Mouse (Mus musculus): Measurements from ENCODE around the gene Snx12.

Snx12 gene

DNA sequence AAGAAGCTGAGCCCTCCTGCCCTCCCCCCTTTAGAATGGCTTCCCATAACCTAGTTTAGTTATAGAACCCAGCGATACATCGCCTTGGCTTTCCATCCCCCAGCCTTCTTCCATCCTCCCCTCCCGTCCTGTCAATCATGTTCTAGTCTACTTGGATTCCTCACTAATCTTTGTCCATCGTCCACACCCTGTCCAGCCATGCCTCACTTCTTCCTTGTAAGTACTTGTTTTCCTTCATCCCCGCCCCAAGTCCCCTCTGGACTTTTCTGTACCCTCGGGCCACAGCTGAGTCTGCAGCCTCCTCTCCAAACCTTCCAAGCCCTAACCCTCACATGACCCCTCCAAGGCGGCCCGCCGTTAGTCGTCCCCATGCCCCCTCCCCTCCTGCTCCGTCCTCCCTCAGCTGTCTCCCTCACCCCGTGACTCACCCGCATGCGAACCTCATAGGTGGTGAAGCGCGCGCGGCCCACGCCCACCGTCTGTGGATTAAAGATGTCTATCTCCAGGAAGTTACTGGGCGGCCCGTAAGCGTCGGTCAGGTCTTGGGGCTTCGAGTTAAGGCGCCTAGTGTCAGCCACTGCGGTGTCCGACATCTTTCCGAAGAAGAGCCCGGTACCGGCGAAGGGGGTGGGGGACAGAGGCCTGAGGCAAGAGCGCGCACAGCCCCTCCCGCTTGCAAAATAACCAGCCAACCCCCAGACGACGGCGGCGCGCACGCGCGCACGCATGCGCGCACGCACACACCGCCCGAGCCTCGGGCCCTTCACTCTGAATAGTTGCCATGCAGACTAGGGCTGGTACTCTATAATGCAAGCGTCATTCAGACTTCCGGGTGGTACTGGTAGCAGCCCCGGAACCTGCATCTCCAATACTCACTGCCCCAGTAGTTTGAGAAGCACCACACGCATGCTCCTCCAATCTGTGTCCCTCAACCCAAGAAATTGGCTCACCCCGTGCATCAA is at the start of gene Snx12:
TSS of gene Snx12 (minus strand) at position 730 of the 962 bp plus-strand sequence.
- DNase-seq = peak; percentile 89

DNA sequence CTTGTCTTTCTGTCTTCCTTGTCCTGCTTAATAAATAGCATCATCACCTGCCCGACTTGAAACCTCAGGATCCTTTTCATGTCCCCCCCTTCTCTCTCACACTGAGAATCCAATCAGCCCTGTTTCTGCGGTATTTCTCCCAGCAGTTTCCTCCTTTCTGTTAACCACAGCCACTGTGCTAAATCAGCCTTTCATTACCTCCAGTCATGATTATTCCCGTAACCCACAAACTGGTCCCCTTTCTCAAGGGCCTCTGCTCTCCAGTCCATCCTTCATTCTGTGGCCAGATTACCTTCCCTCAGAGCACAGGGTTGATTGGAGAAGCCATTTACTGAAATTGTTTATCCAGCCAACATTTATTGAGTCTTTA is 46.4 kb upstream of the Snx12 start, which contains the start of gene Gm20489:
TSS of gene Gm20489 (minus strand) at position 269 of the 370 bp plus-strand sequence.
- DNase-seq = no peak

DNA sequence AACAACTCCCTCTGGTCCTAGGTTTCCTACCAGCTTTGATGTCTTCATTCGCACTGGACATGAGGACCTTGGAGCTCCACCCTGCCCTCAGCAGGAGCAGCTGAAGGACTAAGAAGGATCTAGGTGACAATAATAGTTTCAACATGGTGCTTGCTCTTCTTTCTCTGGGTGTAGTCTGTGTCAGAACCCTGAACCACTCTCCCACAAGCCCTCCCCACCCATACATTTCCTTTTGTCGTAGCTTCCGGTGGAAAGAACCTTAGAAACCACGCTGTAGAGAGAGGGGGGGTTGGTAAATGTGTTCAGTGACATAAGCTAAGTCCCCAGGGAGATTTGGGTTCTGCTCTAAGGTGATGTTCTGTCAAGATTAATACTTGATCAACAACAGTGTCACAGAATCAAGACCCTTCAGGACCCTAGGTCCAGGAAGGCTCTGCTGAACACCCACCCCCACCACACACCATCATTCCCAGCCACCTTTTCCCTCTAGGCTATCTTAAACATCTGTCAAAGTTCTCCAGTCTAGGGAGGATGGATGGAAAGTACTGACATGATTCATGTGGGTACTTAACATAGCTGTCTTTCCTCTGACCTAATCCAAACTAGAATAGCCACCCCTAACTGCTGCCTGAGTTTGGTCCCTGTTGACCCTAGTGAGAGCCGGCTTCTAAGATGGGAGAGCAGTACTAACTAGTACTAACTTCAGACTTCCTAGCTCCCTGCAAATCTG is 45.8 kb upstream of the Snx12 start, which contains the start of gene Il2rg:
TSS of gene Il2rg (minus strand) at position 231 of the 730 bp plus-strand sequence.
- peak; percentile 65 for DNase-seq

DNA sequence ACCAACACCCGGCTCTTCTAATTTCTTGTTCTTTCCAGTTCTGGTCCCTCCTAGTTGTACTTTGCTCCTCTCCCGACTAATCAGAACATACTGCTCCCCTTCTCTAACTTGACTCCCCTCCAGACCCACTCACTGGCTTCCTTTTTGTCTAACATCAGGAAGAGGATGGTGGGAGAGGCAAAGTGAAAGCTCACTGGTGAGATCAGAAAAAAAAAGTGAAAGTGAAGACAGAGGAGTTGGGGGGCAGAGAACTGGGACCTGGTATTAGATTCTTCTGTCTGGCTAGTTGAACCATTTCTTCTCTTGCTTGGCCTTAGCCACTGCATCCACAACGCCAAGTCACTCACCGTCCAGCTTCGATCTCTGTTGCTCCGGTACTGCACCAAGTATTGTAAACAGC is 44.3 kb upstream of the Snx12 start:
- no peak for DNase-seq

DNA sequence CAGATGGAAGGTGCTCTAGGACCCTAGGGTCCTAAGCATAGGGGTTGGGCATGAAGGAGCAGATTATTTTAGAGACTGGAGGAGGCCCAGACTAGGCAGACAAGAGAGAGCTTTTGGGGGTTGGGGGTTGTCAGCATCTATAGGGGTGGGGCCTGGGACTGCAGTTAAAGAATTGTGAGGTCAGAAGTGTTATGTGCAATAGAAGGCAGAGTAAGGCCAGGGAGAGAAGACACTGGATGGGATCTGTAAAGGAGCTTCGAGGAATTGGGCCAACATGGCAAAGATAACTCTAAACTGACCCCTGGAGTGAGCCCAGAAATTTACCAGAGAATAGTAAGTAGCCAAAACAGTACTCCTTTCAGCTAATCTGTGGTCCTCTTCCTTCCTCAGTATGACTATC is 41.5 kb upstream of the Snx12 start, which contains the start of gene Gm614:
TSS of gene Gm614 (minus strand) at position 101 of the 400 bp plus-strand sequence.
- DNase-seq = no peak

DNA sequence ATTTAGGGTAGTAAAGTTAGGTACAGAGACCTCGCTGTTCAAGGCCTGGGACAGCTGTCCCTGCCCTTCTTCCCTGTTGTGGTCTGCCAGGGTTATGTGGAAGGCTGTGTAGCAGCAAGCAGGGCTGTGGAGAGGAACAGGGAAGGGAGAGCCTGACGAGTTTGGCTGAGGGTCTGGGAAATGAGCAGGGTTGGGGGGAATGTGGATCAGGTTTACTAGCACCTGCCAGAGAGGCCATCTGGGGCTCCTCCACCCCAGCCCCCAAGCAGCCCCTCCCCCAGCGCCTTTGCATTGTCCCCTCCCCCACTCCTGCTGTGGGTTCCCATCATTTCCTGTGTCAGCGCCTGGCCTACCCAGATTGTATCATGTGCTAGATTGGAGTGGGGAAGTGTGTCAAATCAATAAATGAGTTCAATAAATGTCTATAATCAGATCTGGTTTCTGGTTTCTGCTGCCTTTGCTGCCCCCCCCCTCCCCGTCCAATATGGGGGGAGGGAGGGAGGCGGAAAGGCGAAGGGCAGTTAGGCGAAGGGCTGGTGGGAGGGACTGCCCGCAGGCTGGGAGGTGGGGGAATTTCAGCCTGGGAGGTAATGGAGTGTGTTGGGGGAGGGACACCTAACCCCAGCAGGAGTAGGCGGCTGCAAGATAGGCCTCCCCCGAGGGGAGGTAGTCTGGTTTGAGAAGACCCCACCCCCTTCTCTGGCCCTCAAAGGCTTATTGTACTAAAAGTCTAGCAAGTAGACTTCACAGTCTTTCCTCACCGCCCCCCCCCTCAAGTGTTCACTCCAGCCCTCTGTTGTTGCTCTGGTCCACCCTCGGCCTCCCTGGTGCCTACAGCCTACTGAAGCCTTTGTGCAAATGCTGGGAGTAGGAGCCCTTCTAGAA is 38.3 kb upstream of the Snx12 start:
- DNase-seq = peak; percentile 57

DNA sequence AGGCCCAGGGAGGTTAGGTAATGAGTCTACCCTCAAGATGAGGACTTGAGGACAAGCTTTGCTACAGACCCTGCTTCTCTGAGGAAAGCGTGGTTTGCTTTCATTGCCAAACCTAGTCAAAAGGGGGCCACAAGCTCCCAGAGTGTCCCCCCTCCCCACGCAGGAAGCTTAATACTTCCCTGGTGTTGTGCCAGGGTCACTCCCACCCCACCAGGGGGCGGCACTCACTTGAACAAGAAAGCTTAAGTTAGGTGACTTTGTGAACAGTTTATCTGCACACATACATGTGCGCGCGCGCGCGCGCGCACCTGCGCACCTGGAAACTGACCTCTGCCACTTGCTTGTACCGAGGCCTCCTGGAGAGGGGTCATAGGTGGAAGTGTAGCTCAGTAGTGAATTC is 34.2 kb upstream of the Snx12 start:
- DNase-seq = peak; percentile 70

DNA sequence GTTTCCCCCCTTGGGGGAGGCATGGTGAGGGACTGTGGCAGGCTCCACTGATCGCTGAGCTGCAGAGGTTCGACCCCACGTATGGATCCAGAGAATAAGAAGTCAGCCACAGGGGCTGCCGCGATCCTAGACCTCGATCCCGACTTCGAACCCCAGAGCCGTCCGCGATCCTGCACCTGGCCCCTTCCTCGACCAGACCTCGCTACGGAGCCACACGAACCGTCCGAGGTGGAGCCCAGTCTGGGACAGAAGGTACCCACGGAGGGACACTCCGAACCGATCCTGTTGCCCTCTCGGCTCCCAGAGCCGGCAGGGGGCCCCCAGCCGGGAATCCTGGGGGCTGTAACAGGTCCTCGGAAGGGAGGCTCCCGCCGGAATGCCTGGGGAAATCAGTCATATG is 32.4 kb upstream of the Snx12 start:
- no peak for DNase-seq

DNA sequence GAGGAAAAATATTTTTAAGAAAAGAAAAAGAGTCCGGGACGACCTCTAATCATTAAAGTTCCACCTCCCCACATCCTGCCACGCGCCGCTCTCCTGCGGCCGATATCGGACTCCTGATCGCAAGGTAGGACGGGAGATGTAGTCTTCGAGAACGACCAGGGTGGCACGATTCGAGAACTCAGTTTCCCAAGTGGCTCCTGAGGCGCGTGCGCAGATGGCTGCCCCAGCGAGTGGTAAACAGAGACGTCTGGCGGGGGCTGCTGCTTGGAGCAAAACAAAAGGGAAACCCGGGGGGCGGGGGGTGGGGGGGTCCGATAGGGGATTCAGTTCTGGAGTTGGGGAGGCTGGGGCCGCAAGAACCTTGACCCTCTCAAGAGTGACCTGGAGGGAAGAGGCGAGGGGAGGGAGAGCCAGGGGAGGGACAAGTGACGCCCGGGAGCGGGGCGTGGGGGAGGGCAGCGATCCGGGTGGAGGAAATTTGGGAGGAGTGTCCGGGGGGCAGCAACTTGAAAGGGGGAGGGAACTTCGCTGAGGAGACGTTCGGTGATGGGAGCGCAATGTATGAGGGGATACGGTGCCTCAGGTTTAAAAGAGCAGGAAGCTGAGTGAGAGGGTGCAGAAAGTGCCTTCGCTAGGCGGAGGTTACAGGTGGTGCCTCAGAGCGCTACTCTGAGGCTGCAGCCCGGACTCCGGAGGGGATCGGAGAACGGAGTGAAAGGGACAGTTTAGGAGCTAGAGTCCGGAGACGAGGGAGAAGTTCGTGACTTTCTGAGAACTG is 31.8 kb upstream of the Snx12 start, which contains the start of gene Foxo4:
TSS of gene Foxo4 (plus strand) at position 577 of the 778 bp plus-strand sequence.
- peak; percentile 87 for DNase-seq

DNA sequence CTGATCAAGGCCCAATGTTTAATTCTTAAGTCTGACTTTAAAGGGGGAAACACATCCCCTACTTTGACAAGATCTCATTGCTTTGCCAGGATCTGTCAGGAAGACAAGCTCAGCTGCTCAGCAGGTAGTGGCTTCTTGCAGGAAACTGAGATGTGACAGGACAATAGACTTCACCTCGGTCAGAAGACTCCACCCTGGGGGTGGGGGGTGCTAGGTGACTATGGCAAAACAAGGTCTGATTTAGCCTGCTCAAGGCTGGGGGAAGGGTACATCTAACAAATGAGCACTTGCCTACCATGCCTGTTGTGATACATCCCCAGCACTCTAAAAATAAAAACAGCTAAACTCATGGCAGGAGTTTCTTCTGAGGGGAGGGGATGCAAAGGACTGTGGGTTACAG is 22.6 kb upstream of the Snx12 start:
- no peak for DNase-seq

DNA sequence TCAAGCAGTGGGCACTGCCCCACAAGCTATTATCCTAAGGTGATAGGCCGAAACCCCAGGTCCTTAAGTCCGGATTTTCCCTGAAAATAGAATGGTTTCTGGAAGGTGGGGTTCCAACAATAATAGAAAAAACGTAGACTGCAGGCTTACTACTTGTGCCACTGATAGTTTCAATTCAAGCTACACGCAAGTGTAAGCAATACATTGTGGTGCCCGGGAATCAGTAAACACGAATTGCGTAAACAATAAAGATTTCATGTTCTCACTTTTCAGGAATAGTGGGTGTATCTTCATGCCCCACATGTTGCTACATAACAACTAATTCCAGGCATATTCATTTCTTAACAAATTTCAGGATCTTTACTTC is 416 bp upstream of the Snx12 start:
- DNase-seq = no peak

DNA sequence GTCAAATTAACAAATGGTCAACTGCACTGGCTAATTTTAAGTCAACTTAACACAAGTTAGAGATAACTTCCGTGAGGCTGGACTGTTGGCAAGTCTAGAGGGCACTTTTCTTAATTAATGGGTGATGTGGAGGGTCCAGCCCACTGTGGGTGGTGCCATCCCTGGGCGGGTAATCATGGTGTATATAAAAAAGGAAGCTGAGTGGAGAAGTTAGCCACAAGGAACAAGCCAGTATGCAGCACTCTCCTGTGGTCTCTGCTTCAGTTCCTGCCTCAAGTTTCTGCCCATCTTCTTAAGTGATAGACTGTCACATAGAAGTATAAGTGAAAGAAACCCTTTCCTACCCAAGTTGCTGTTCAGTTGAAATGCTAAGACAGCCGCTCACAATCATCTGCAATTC is 33.1 kb downstream of the Snx12 start:
- DNase-seq = no peak

DNA sequence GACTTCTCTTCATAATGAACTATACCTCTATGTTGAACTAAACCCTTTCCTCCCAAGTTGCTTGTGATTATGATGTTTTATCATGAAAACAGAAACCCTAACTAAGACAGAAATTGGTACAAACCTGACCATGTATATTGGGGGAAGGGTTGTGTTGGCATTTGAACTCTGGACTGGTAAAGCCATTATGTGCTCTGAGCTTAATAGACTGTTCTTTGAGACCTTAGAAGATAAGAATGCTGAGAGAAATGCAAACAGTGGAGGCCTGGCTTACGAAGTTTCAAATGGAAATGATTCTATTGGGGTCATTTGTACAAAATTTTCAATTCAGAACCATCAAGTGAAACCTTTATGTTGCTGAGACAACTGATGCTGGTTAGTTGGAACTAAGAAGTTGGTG is 34.7 kb downstream of the Snx12 start:
- DNase-seq = no peak

DNA sequence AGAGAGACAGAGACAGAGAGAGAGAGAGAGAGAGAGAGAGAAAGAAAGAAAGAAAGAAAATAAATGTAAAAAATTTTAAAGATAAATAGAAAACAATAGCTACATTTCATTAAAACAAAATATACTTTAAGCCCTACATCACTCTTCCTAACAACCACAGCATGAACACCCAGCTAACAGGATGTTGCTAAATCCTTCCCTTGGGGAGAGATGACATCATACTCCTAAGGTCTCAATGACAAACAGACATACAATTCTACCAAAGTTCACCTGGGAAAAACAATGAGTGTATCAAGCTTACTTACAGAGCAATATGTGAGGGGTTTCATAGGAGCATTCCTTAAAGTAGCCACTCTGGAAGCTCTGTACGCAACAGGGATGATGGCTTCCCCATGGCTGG is 49.0 kb downstream of the Snx12 start:
- no peak for DNase-seq

DNA sequence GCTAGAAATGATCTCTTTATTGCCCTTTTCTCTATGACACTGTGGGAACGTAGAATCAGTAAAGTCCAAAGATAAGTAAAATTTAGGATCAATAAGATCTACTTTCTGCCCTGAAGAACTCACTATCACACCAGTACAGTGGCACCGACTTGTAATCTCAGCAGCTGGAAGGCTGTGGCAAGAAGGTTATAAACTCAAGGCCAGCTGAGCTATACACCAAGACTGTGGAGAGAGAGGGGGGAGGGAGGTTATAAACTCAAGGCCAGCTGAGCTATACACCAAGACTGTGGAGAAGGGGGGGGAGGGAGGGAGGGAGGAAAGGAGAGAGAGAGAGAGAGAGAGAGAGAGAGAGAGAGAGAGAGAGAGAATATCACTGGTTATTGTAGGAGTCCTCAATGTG is 53.9 kb downstream of the Snx12 start:
- no peak for DNase-seq

DNA sequence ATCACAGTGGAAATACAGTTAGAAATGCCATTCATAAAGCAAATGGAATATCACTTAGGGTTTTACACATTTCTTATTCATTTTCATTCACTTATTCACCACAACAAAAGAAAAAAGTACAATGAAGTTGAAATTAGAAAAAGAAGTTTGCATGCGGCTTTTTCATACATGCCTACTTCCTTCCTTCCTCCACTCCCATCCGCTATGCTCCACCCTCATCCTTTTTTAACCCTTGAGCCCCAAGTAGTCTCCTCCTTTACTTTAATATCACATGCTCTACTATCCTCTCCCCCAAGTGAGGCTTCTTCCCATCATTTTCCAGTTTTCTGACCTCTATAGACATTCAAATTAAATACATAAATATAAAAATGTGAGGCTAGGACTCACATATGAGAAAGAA is 58.6 kb downstream of the Snx12 start:
- no peak for DNase-seq

DNA sequence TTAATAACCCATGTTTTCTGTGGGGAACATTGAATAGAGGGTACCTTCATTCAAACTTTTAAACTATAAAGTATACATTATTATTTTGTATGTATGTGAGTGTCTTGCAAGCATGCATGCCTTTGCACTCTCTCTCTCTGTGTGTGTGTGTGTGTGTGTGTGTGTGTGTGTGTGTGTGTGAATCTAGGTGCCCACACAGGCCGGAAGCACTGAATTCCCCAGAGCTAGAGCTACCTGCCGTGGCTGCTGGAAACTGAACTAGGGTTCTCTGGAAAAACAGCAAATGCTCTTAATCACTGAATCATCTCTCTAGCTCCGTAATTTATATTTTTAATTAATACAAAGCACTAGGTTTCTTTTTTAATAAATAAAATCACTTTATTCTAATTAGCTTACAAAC is 59.1 kb downstream of the Snx12 start:
- peak; percentile 18 for DNase-seq

DNA sequence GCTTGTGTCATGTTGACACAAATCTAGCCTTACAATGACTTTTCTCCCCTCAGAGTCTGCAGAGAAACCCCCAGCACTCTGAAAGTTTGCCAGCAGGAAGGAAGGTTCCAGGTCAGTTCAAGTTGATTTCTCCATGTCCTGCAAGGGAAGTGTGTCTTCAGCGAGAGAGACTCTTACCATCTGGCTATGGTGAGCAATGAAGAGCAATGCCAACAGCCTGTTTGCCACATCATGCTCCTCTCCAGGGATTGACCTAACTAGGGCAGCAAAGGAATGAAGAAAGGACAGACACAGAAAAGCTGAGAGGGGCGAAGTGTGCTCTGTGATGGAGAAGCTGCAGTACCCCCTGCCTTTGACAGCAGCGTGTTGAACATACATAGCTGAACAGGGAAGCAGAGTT is 59.8 kb downstream of the Snx12 start:
- no peak for DNase-seq

DNA sequence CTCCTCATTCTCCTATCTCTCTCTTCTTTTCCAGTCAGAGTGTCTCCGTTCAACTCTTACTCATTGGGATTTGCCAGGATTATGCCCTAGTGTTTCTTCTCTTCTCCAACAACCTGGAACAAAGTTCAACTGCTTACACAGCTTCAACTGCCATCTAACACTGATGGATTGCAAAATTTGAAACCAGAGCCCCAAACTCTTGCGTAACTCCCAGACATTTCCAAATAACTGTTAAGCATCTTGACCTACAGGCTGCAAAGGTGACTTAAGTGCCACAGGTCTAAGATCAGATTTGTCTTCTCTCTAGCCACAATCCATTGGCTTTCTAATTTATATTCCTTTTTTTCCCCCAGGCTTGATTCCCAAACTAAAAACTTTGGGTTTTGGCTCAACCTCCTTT is 64.9 kb downstream of the Snx12 start:
- no peak for DNase-seq

DNA sequence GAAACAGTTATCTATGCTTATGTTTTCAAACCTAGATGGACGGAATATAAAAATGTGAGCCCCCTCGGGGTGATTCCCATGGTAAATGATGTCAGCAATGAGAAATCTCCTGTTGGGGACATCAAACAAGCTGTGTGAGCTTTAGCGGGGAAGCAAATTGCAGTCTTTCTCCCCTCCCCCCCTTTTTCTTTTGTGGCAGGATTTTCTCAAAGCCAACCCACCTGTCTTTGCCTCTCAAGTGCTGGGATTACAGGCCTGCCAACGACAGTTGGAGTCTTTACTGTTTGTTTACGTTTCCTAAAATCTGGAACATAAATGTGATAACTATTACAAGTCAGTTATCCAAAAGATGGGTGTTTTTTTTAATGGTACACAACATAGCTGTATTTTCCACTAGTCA is 66.0 kb downstream of the Snx12 start:
- DNase-seq = no peak

DNA sequence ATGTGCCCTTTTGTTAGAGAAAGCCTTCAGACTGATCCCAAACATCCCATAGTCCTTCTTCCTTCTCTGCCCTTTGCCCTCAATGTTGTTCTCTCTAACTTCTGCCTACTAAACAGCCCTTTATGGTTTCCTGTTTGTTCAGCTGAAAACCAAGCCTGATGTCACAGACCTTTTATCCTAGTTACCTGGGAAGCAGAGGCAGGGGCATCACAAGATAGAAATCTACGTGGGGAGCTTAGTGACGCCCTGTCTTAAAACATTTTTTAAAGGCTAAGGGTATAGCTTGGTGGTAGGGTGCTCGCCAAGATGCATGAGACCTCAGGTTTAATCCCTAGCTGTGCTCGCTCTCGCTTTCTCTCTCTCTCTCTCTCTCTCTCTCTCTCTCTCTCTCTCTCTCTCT is 74.9 kb downstream of the Snx12 start:
- DNase-seq = no peak

Data from thymus, postnatal 25 days (tissue).